Mouse (Mus musculus): ENCODE measurements around the gene Ntrk3. TPM values are rescaled to one million over a fixed set of nuclear protein-coding genes. Genes with fewer than 3 reads are reported as not detected.

Gene Ntrk3
- total RNA-seq, 2 experiments from 2014 or later, result not detected

DNA sequence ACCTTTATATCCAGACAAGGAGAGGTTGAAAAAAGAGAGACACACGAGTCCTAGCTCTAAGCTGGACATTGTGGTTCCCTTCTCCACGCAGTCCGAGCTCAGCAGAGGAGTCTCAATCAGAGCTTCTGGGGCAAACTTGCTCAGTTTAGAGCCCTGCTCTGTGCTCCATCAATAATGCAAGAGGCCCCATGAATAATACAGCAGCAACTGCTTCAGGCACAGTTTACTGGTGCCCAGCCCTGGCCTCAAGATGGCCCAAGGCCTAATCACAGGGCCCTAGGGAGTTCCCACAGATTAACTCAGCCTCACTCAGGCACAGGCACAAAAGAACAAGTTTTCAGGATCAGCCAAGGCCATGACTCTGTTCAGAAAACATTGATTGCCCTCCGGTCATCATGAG, 266.1 kb downstream of the Ntrk3 start:
- ATAC-seq (replicated peaks; ENCODE audit: low FRiP score, poor library complexity, severe bottlenecking), result no peak

DNA sequence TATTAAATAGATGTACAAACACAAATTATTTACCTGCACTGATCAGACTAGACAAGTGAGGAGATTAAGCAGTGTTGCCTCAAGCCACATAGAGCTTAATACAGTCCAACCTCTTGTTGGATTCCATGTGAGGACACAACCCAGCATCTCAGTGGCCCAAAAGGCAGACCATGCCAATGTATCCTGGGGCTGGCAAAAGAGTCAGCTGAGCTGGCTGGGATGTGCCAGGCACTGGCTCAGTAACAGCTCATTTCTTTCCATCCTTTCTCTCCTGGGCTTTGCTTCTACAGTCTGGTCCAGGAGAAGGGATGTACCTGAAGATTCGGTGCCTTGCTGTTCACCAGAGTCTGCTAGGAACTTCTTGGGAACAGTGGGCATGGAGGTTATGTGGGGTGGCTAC, 266.5 kb downstream of the Ntrk3 start:
- ATAC-seq (replicated peaks; ENCODE audit: low FRiP score, poor library complexity, severe bottlenecking), result no peak

DNA sequence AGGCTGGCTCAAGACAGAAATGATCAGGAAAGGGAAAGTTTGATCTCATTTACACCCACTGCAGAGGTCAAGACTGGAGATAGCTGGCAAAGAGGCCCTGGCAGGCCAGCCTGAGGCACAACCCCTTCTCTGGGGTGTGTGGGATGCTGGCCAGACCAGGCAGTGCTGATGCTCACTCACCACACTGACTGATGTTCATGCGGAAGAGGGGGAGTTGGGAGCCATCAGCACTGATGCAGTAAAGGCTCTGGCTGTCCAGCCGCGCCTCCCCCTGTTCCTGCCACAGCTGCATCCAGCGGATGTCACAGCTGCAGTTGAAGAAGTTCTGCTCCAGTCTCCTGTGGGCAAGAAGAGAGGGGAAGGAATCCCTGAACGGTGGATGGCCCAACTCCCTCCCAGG, 275.2 kb downstream of the Ntrk3 start:
- no peak for ATAC-seq (replicated peaks; ENCODE audit: low FRiP score, poor library complexity, severe bottlenecking)

DNA sequence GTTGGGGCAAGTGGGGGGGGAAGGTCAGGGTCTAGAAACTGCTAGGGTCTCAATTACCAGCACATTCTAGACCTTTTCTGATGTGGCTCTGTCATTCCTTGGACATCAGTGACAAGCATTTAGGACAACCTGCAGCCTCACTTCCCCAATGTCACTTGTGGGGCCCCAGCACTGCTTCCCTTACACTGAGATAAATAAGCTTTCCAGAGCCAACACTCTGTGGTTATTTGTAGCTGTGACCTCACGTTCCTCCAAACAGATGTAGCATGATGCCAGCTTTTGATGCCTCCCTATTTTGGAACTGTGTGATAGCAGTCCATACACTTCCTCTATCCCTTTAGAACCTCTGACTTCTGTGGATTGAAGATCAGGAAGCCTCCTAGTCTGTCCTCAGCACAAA, 278.8 kb downstream of the Ntrk3 start:
- no peak for ATAC-seq (replicated peaks; ENCODE audit: low FRiP score, poor library complexity, severe bottlenecking)

DNA sequence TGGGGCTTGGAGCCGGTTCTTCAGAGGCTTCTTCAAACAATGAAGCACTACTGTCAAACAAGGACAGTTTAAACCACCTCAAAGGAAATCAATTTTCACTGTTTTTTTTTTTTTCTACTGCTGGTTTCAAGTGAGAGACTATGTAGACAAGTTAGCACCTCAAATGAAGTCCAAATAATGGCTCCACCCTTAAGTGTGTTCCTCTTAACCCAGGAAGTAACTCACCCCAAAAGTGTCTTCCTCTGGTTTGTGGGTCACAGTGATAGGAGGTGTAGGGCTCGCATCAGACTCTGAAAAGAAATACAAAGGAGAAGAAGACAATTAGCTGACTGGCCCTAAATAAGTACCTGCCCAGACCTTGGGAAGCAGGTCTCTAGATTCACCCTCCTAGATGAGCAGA, 286.1 kb downstream of the Ntrk3 start:
- ATAC-seq (replicated peaks; ENCODE audit: low FRiP score, poor library complexity, severe bottlenecking), result no peak

DNA sequence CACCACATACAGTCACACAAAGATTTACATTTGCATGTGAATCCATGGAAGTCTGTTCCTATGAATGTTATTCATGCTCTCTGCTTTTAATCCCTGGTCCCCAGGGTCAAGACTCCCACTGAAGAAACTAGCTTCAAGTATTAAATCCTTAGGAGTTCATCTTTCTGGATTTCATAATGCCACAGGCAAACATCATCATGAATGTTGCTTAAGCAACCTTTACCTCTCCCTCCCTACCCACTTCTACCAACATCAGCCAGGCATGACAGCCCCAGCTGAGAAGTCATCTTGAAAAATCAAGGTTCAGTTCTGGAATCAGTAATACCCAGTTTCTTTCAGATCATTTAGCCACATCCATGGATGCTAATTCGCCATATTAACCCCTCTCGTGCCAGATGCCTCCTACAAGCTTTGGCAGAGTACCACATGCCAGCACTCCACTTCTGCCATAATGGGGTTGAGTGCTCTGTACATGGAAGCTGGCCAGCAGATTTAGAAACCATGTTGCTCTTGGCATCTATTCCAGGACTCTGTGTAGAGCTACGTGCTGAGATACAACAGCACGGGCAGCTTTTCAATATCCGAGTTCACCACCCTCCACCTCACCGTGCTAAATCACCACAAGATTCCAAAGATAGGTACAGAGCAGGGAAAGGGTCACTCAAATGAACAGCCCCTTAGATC, 287.8 kb downstream of the Ntrk3 start:
- no peak for ATAC-seq (replicated peaks; ENCODE audit: low FRiP score, poor library complexity, severe bottlenecking)

DNA sequence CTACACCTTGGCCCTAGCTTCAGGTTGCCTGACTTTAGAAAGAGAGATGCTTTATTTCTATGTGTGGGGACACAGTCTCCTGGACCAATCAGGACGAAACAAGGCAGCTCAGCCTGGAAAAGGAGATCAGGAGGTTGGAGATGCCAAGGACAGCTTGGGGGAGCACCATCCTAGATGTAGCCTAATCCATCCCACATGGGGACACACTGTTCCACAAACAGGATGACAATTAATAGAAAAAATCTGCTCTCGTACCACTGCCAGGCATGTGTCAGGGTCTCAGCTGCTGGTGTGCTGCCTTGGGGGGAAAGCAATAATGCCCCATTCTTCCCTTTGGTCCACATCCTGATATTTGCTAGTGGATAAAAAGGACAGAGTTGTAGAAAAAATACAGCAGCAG, 289.0 kb downstream of the Ntrk3 start:
- ATAC-seq (replicated peaks; ENCODE audit: low FRiP score, poor library complexity, severe bottlenecking), result no peak

DNA sequence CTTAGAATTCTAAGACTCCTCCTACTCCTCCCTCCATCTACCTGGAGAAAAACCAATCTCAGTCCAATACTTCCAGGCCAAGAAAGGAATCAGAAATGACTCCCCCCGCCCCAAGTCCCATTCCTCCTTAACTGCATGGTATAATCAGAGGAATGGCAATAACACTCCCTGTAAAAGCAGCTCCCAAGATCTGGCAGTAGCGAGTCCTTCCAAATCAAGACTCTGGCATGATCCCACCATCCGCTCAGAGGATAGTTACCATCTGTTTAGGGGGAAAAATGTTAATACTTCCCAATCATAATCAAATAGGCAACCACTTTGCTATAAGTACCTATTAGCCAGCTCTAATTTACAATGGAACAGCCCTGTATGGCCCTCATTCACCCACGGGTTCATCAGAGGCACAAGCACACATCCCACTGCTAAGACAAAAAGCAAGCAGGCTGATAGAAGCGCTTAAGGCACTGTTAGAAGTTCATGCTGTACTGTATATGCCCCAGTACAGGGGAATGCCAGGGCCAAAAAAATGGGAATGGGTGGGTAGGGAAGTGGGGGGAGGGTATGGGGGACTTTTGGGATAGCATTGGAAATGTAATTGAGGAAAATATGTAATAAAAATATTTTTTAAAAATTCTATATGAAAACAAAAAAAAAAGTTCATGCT, 294.3 kb downstream of the Ntrk3 start:
- no peak for ATAC-seq (replicated peaks; ENCODE audit: low FRiP score, poor library complexity, severe bottlenecking)

DNA sequence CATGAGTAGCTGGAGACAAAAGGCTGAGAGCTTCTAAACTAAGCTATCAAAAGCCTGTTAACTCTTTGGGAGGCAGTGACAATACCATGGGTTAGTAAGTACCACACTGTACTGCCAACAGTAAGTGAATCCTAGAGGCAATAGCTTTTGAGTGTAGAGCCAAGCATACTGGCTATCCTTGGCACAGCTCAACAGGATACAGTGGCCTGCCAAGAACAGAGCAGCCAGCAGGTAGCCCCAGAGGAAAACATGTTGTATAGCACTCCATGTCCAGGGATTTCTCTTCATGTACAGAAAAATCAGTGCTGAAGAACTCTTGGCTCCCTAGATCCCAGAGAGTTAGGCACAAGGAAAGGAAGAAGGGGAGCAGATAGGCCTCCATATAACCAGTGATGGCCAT, 296.1 kb downstream of the Ntrk3 start:
- no peak for ATAC-seq (replicated peaks; ENCODE audit: low FRiP score, poor library complexity, severe bottlenecking)

DNA sequence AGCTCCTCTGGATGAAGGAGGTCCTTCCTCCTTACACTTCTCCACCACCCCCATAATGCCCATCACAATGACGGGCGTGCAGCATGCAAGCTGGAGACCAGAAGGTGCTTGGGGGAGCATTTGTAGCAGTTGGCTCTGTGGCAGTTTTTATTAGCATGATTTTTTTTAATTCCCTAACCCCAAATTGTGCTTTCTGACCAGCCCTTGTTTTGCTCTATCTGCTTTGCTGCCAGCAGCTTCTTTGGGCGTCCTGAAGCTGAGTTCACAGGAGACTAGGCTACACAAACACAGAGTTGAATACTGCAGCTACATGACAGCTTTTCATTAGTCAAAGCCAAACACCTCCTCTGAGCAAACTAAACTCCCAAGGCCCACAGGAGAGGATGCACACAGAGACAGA, 296.9 kb downstream of the Ntrk3 start:
- no peak for ATAC-seq (replicated peaks; ENCODE audit: low FRiP score, poor library complexity, severe bottlenecking)

DNA sequence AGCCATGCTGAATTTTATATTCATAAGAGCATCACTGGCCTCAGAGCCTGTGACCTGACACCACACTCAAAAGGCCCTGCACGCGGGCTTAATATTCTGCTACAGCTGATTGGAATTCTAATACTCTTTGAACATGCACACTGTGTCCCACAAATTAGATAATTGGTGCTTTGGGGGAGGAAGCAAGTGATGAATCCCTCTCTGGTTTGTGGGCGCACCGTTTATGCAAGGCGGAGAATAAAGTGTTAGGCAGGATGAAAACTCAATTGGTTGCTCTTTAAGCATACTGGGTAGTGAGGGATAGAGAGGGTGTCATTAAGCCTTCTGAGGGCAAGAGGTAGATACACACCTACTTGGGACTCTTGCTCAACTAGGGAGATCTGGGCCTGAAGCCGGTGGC, 297.3 kb downstream of the Ntrk3 start:
- ATAC-seq (replicated peaks; ENCODE audit: low FRiP score, poor library complexity, severe bottlenecking), result no peak

DNA sequence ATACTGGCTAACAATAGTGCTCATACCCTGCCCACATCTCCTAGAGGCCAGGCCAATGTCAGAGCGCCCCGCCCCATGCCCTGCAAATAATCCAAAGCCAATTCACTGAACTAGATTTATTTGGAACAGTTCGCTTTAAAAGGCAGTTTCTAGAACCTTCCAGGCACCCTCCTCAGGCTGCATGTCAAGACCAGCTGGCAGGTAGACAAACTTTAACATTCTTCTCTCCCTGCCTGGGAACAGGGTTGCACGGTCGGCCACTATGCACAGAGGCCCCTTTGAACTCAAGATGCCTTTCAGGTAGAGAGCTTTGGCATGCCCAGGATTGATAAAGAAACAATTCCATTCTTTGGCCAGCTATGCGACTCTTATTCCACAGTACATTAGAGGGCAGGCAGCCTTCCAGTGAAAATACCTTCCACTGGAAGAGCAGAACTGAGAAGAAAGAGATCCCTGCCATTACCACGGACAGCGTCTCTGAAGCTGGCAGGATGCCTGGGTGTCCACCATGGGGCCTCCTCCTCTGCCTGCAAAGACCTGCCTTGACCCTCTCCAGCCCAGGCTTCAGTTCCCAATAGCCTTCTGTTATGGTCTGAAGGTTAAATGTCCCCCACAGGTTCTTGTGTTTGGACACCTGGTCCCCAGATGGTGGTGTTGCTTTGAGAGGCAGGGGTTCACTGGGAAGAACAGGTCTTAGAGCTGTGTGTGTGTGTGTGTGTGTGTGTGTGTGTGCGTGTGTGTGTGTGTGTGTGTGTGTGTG, 298.3 kb downstream of the Ntrk3 start:
- no peak for ATAC-seq (replicated peaks; ENCODE audit: low FRiP score, poor library complexity, severe bottlenecking)

DNA sequence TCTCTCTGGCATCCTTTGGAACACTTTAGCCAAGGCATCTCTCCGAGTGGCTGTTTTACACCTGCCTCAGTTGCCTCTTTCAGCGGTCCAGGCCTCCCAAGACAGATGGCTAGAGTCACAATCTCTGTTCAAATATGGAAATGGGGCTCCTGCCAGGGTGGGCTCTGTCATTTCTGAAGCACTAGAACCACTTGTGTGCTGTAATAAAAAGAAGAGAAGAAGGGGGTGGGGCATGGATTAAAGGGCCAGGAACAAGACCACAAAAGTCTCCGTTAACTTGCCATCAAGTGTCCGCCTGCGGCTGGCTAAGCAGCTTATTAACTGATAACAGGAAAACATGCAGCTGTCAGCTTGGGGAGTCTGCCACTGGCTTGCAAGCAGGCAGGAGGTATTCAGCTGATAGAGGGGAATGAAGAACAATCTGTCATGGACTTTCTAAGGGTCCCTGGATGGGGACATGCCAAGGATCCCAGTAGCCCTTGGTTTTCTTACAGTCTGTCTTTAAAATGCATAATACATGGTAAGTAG, 304.1 kb downstream of the Ntrk3 start:
- ATAC-seq (replicated peaks; ENCODE audit: low FRiP score, poor library complexity, severe bottlenecking), result no peak

DNA sequence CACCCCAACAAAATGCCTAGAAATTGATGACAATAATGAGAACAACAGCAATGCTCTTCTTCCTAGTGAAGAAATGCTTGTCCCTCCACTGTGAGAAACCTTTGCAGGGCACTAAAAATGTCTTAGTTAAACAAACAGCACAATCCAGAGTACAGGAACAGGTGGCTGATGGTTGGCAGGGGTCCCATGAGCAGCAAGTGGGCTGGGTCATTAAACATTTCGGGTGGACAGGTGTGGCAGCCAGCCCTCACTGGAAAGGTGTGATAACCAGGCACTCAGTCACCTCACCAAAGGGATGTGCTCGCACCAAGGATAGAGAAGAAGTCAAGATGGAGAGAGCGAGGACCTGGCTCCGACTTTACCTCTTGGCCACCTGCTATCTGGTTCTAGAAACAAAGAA, 306.2 kb downstream of the Ntrk3 start:
- no peak for ATAC-seq (replicated peaks; ENCODE audit: low FRiP score, poor library complexity, severe bottlenecking)

DNA sequence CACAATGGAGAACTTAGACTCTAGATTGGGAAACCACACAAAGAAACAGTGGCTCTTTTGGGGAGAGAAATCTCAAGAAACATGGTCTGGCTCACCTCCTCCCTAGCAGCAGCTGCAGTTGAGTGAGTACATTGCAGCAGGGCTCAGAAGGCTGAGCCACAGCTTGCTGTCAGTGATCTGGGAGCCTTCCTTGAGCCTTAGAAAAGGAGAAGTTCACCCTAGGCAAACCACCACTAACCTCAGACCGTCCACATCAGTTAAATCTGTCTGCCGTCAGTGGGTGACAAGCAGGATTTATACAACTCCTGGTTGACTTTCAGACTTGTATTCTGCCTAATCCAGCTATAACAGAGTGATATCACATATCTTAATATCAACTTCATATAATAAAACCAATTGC, 325.6 kb downstream of the Ntrk3 start:
- no peak for ATAC-seq (replicated peaks; ENCODE audit: low FRiP score, poor library complexity, severe bottlenecking)

DNA sequence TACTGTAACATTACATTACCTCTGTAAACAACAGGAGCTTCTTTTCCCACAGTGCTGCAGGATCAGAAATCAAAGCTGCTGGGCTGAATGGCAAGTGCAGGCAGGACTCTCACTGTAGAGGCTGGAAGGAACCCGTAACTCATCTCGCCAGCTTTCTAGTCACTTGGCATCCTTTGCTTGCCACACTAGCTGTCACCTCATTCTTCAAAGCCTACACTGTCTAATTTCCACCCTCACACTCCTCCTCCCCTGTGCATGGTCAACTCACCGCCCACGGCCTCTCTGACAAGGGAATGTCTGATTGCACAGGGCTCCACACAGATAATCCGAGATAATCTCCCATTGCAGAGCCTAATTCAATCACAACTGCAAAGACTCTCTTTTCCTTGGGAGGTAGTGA, 327.8 kb downstream of the Ntrk3 start:
- ATAC-seq (replicated peaks; ENCODE audit: low FRiP score, poor library complexity, severe bottlenecking), result no peak

DNA sequence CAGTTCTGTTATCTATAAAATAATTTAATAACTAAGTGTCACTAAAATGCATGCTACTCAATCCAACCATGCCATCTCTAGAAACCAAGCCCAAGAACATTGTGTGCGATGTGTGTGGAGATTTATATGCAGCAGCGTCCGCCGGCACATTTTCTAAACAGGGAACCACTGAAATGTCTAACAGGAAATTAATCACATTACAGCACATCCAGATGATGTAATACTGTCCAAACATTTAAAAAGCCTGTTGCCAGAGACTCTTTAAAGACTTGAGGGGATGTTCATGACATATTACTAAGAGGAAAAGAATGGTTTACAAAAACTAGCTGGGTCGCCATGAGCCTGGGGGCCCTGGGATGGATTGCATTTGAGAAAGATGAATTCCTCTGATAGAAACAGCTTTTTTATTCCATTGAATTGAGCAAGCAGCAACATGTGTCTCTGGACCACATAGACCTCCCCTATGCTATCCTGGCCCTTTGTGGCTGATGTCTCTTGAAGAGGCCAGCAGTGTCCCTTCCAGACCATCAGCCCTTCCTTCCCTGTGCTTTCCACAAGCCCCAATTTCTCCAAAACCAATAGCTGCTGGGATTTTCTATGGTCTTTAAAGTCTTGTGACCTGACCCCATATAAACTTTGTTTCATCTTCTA, 331.0 kb downstream of the Ntrk3 start:
- no peak for ATAC-seq (replicated peaks; ENCODE audit: low FRiP score, poor library complexity, severe bottlenecking)

DNA sequence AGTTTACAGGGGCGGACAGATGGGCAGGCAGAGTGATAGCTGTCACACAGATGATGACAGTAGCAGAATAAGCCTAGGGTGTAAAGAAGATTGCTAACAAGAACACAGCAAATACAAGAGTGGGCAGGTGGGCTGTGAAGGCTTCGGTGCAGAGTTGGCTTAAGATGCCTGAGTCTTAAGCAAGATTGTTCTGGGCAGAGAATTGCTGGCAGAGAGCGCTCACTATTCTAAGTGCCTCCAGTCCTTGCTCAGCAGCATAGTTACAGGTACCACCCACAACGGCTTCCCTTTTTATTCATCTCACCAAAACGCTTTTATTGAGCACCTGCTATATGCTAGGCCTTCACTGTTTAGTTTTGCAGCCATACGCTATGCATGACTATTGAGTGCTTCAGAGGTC, 333.3 kb downstream of the Ntrk3 start:
- ATAC-seq (replicated peaks; ENCODE audit: low FRiP score, poor library complexity, severe bottlenecking), result no peak

DNA sequence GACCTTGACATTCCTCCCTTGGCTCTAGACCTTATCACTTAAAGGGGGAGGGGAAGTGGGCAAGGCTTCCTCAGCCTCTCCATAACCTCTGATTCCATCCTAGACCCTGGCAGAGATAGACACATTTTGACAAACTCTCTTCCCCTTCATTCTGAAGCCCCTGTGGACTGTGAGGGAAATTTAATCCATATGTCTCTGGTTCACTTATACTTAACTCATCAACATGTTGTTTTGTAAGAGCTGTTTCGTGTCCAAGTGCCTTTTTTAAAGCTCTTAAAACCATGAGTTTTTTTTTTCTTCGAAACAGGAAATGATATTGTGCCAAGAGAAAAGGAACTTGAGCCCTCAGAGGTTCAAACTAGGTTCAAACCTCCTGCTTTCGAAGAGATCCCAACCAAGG, 335.3 kb downstream of the Ntrk3 start:
- no peak for ATAC-seq (replicated peaks; ENCODE audit: low FRiP score, poor library complexity, severe bottlenecking)

DNA sequence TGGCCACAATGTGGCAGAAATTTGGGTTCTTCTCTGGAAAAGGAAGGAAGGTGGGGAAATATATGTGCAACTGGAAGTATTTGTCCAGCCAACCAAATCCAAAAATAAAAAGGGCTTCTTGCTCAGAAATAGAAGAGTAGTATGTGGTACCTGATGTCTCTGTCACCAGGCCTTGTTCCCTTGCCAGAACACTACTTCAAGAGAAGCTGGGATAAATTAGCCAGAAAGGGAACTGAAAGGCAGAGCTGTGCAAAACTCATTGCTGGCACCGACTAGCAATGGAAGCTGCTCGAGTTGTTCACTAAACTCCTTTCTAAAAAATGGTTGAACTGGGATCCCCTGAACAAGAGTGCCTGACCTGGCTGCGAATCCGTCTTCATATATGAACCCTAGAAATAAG, 337.6 kb downstream of the Ntrk3 start:
- no peak for ATAC-seq (replicated peaks; ENCODE audit: low FRiP score, poor library complexity, severe bottlenecking)

DNA sequence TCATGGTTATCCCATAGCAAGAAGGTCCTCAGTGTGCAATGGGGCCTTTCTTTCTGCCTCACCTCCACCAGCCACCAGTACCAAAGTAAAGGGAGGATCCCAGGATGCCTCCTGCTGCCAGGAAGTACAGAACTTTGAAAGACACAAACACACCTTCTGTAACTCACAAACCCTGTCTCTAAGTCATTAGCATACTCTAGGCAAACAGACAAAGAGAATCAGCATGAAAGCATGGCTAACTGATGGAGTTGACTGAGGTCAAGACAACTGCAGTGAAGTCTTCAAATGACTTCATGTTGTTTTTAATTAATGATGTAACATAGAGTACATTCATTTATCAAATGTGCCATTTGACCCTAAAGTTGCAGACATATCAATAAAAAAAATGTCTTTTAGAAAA, 339.4 kb downstream of the Ntrk3 start:
- no peak for ATAC-seq (replicated peaks; ENCODE audit: low FRiP score, poor library complexity, severe bottlenecking)
